Mouse (Mus musculus) MEL (cell line): ENCODE data around the gene Cfap54. TPM values are rescaled to one million over a fixed set of nuclear protein-coding genes. Genes with fewer than 3 reads are reported as not detected.
A peak's percentile ranks its signal among the peaks of the same experiment; 100 is the strongest.

Source experiments
- DNase-seq: peaks from one replicate; pipeline ENCODE4 v3.0.0; 2011; ENCODE audit warnings: low read depth, low spot score
- H3K27ac ChIP-seq: 2 replicates; pipeline ENCODE4 v1.5.1; 2012; ENCODE audit warnings: low read depth, mild to moderate bottlenecking, control low read depth, low read length, moderate library complexity; ENCODE audit not compliant: control insufficient read depth
- H3K27me3 ChIP-seq, 2 experiments: fragments of 150-350 bp in 1 of 2; sonication (generic) in 1 of 2; 2 replicates each; pipeline ENCODE4 v1.6.1; 2012; ENCODE audit warnings: low read length in 2 of 2, mild to moderate bottlenecking in 2 of 2, improper control_type of control experiment in 1 of 2, moderate library complexity in 1 of 2; ENCODE audit not compliant: insufficient read depth in 2 of 2, control insufficient read depth in 1 of 2
- H3K36me3 ChIP-seq, 2 experiments: 2 replicates each; pipeline ENCODE4 v1.6.1; 2012 to 2014; ENCODE audit warnings: low read length in 2 of 2, improper control_type of control experiment in 1 of 2, inconsistent platforms in 1 of 2, mild to moderate bottlenecking in 1 of 2; ENCODE audit not compliant: insufficient read depth in 2 of 2, control insufficient read depth in 1 of 2
- H3K4me1 ChIP-seq, 2 experiments: fragments of 150-350 bp in 1 of 2; sonication (generic) in 1 of 2; 2 replicates each; pipeline ENCODE4 v1.6.1; 2012; ENCODE audit warnings: low read length in 2 of 2, improper control_type of control experiment in 1 of 2, mild to moderate bottlenecking in 1 of 2; ENCODE audit not compliant: insufficient read depth in 2 of 2, control insufficient read depth in 1 of 2
- H3K4me3 ChIP-seq, 2 experiments: fragments of 150-350 bp in 1 of 2; sonication (generic) in 1 of 2; 2 replicates each; pipeline ENCODE4 v1.5.1; 2012; ENCODE audit warnings: low read depth in 2 of 2, low read length in 2 of 2, mild to moderate bottlenecking in 2 of 2, moderate library complexity in 2 of 2, control low read depth in 1 of 2, improper control_type of control experiment in 1 of 2; ENCODE audit not compliant: control insufficient read depth in 1 of 2, insufficient read depth in 1 of 2
- H3K79me2 ChIP-seq: 2 replicates; pipeline ENCODE4 v1.6.1; 2012; ENCODE audit warnings: mild to moderate bottlenecking, low read length, moderate library complexity; ENCODE audit not compliant: control insufficient read depth, poor library complexity, insufficient read depth
- H3K9ac ChIP-seq: 2 replicates; pipeline ENCODE4 v1.6.1; 2012; ENCODE audit warnings: low read depth, mild to moderate bottlenecking, control low read depth, low read length, moderate library complexity; ENCODE audit not compliant: control insufficient read depth, poor library complexity, severe bottlenecking
- H3K9me3 ChIP-seq: fragments of 150-350 bp; sonication (generic); replicated peaks from 2 replicates; pipeline ENCODE4 v1.6.1; 2012; ENCODE audit warnings: mild to moderate bottlenecking, low read length, improper control_type of control experiment, moderate library complexity; ENCODE audit not compliant: insufficient read depth
- BHLHE40 ChIP-seq: IDR thresholded peaks from 2 replicates; pipeline ENCODE4 v1.6.1; 2012; ENCODE audit warnings: low read depth, mild to moderate bottlenecking, inconsistent platforms, low read length, improper control_type of control experiment, borderline replicate concordance
- CHD1 ChIP-seq: IDR thresholded peaks from 2 replicates; pipeline ENCODE4 v1.6.1; 2012; ENCODE audit warnings: low read depth, mild to moderate bottlenecking, inconsistent platforms, low read length, improper control_type of control experiment
- CHD2 ChIP-seq: IDR thresholded peaks from 2 replicates; pipeline ENCODE4 v1.6.1; 2011; ENCODE audit warnings: low read length, improper control_type of control experiment
- EP300 ChIP-seq, 2 experiments: IDR thresholded peaks; 2 replicates each; pipeline ENCODE4 v1.6.1; 2011; ENCODE audit warnings: improper control_type of control experiment in 2 of 2, low read length in 2 of 2, low read depth in 1 of 2, mild to moderate bottlenecking in 1 of 2
- ETS1 ChIP-seq: IDR thresholded peaks from 2 replicates; pipeline ENCODE4 v1.6.1; 2012; ENCODE audit warnings: low read depth, mild to moderate bottlenecking, inconsistent platforms, low read length, improper control_type of control experiment, moderate library complexity
- GATA1 ChIP-seq: IDR thresholded peaks from 2 replicates; pipeline ENCODE4 v1.6.1; 2011; ENCODE audit warnings: low read depth, low read length, improper control_type of control experiment
- MAX ChIP-seq: IDR thresholded peaks from 2 replicates; pipeline ENCODE4 v1.6.1; 2011; ENCODE audit warnings: low read length, improper control_type of control experiment
- MXI1 ChIP-seq: IDR thresholded peaks from 2 replicates; pipeline ENCODE4 v1.6.1; 2011; ENCODE audit warnings: mild to moderate bottlenecking, low read depth, low read length, improper control_type of control experiment
- TCF12 ChIP-seq: IDR thresholded peaks from 2 replicates; pipeline ENCODE4 v1.6.1; 2014; ENCODE audit warnings: low read depth, mild to moderate bottlenecking, inconsistent platforms, low read length, improper control_type of control experiment, moderate library complexity
- USF1 ChIP-seq: IDR thresholded peaks from 2 replicates; pipeline ENCODE4 v1.6.1; 2014; ENCODE audit warnings: low read depth, mild to moderate bottlenecking, inconsistent platforms, low read length, improper control_type of control experiment, moderate library complexity
- USF2 ChIP-seq, 2 experiments: IDR thresholded peaks; 2 replicates each; pipeline ENCODE4 v1.6.1; 2011 to 2012; ENCODE audit warnings: improper control_type of control experiment in 2 of 2, low read length in 2 of 2, borderline replicate concordance in 1 of 2, inconsistent platforms in 1 of 2, low read depth in 1 of 2, mild to moderate bottlenecking in 1 of 2; ENCODE audit not compliant: insufficient read depth in 1 of 2
- ZC3H11A ChIP-seq: IDR thresholded peaks from 2 replicates; pipeline ENCODE4 v1.6.1; 2012; ENCODE audit warnings: low read depth, mild to moderate bottlenecking, inconsistent platforms, low read length, improper control_type of control experiment
- ZNF384 ChIP-seq: IDR thresholded peaks from 2 replicates; pipeline ENCODE4 v1.6.1; 2012; ENCODE audit warnings: low read depth, mild to moderate bottlenecking, inconsistent platforms, low read length, improper control_type of control experiment
- polyA plus RNA-seq, 2 experiments: library from polyadenylated mRNA; stranded (reverse) in 1 of 2; unstranded in 1 of 2; fragments of >175 nt in 1 of 2; fragments of >200 nt in 1 of 2; gene quantifications; 2 replicates each; pipeline versions ENCODE4 v1.2.1 to v1.2.4; 2012; ENCODE audit warnings: low replicate concordance in 2 of 2, low read depth in 1 of 2; ENCODE audit not compliant: insufficient read length in 2 of 2, insufficient read depth in 1 of 2, missing spikeins in 1 of 2
- total RNA-seq: library from RNA; depleted of rRNA; stranded (reverse); fragments of 300-350 nt; gene quantifications from 2 replicates; pipeline ENCODE4 v1.2.3, GENCODE M21; 2012; rRNA removed

Cfap54 gene
- total and polyA plus RNA-seq, 3 experiments: 2.0 to 2.7 TPM; not detected in 1

GRCm38 (mm10) chr10:92730339-92730738 is 351.1 kb downstream of the Cfap54 start:
- H3K79me2 ChIP-seq: no peaks in the 10 kb centered on the region
- H3K9ac ChIP-seq: no peak overlapping the region
- H3K27me3 ChIP-seq: no peaks in the 10 kb centered on the region
- H3K36me3 ChIP-seq: no peaks in the 10 kb centered on the region
- no peak for DNase-seq
- TF ChIP-seq BHLHE40: peak; percentile 78
- TF ChIP-seq USF1: peak; percentile 53; the same call in 1 of the 2 replicates
- no peak for TF ChIP-seq CHD2
- peak; percentile 42; the same call in 1 of the 2 replicates for TF ChIP-seq MAX
- no peak for TF ChIP-seq MXI1
- no peak overlapping the region for H3K4me3 ChIP-seq
- H3K9me3 ChIP-seq: no peaks in the 10 kb centered on the region
- H3K27ac ChIP-seq: no peak overlapping the region
- H3K4me1 ChIP-seq: no peaks in the 10 kb centered on the region

GRCm38 (mm10) chr10:92728723-92729122 is 352.7 kb downstream of the Cfap54 start:
- Histone ChIP-seq H3K4me1 (no peaks in the 10 kb centered on the region), H3K79me2 (no peaks in the 10 kb centered on the region), H3K9ac (no peak overlapping the region), H3K9me3 (no peaks in the 10 kb centered on the region), H3K4me3 (no peak overlapping the region), H3K36me3 (no peaks in the 10 kb centered on the region), H3K27ac (no peak overlapping the region), H3K27me3 (no peaks in the 10 kb centered on the region)
- TF ChIP-seq ETS1 (peak; percentile 90), ZNF384 (peak; percentile 64), USF2 (IDR thresholded peaks at IDR 0.05; ENCODE audit: borderline replicate concordance in 1 of 2, insufficient read depth in 1 of 2, low read depth in 1 of 2, low read length in 2 of 2) (no peak), CHD1 (no peak), ZC3H11A (no peak), EP300 (IDR thresholded peaks at IDR 0.05; ENCODE audit: low read depth in 1 of 2, low read length in 2 of 2) (peak; percentile 44 to 50; a peak in 1 of 4 replicates), GATA1 (peak; percentile 51), TCF12 (peak; percentile 73; the same call in 1 of the 2 replicates)
- DNase-seq: no peak

Other genes with a start within 250 kb of the Cfap54 start
- 25.6 and 28.9 TPM in 2 replicates for gene Cdk17, start 79.3 kb upstream of the Cfap54 start, total RNA-seq
- gene Cdk17, start 79.3 kb upstream of the Cfap54 start, polyA plus RNA-seq: 100 to 1,000 TPM in 1 of 2 experiments, 10 to 100 TPM in 1; 32.9 to 155 TPM
- gene Elk3, start 229.5 kb upstream of the Cfap54 start, total RNA-seq: 0.65 and 1.0 TPM in 2 replicates
- 1 to 10 TPM in 1 of 2 experiments, not detected in 1; 6.3 TPM for gene Elk3, start 229.5 kb upstream of the Cfap54 start, polyA plus RNA-seq